Mouse (Mus musculus): ENCODE data around the gene Ankrd16.

The Ankrd16 gene

GRCm38 (mm10) chr2:11777091-11778068, at the start of gene Ankrd16, which contains the start of gene Fbh1:
Gene Ankrd16, plus strand, starts transcription at chr2:11777876.
Gene Fbh1, minus strand, starts transcription at chr2:11777582.
- DNase-seq, result peak; percentile 100

DNA sequence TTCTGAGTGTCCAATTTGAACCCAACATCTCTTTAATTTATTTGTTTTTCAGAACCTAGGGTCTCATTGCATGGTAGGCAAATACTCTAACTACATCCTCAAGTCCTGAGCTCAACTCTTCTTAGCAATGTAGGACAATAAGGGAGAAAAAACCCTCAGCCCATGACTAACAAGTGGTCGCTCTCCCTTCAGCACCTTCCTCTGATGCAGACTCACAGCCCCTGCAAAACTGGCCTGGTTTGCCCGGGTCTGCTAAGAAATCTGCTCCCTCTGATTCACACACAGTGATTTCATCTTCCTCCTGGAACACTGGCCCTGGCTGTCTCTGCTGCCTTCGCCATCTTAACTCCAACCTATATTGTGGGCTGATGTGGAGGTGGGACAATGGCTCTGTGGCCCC, 48.6 kb upstream of the Ankrd16 start:
- no peak for DNase-seq

GRCm38 (mm10) chr2:11732978-11733377, 44.7 kb upstream of the Ankrd16 start:
- no peak for DNase-seq

DNA sequence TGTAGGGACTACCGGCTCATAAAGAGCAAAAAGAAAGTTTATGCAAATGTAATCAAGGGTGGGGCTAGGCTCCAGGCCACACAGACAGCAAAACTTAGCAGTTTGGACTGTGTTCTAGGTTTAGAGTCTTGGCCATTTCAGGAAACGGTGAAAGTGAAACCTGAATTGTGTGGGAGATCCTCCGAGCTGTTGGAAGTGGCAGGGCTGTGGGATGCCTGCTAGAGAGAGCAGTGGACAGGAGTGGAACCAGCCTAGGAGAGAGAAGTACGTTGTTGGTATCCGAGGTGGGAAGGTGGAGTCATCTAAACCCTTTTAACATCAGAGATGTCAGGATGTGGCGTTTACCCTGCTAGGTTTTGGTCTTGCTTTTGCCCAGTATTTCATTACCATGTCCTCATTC, 41.8 kb upstream of the Ankrd16 start:
- no peak for DNase-seq

GRCm38 (mm10) chr2:11738794-11739193, 38.9 kb upstream of the Ankrd16 start:
- DNase-seq, result no peak

- no peak for DNase-seq
These were observed 38.1 kb upstream of the Ankrd16 start for GRCm38 (mm10) chr2:11739516-11740051.

DNA sequence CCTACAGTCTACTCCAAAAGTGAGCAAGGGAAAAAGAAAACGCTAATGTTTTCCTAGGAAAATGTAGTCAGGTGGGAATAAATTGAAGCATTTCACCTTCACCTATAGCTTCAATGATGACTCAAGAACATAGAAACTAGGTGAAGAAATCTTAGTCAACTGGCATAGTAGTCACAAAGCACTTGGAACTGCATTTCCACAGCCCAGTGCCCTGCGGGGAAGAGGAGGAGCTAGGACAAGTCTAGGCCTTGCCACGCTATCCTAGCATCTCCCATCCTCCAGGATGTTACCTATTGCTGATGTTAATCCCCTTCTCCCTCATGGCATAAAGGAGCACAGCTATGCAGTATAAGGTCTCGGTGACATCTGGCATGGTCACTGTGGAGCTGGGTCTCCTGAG, 15.1 kb upstream of the Ankrd16 start:
- no peak for DNase-seq

DNA sequence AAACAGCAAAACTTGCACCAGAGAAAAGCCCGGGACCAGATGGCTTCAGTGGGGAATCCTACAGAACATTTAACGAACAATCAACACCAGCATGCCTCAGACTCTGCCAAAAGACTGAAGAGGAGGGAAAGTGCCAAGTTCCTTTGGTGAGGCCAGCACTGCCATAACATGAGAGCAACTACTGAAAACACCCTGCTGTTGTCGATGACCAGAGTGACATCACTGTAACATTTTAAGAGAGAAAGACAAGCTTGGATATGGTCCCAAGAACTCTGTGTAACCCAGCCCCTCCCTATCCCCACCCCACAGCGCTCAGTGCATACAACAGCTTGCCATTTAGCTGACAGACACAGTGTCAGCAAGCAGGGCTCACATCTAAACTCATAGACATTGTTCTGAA, 12.0 kb upstream of the Ankrd16 start:
- no peak for DNase-seq

- no peak for DNase-seq
These were observed 11.1 kb upstream of the Ankrd16 start for GRCm38 (mm10) chr2:11766485-11767160.

DNA sequence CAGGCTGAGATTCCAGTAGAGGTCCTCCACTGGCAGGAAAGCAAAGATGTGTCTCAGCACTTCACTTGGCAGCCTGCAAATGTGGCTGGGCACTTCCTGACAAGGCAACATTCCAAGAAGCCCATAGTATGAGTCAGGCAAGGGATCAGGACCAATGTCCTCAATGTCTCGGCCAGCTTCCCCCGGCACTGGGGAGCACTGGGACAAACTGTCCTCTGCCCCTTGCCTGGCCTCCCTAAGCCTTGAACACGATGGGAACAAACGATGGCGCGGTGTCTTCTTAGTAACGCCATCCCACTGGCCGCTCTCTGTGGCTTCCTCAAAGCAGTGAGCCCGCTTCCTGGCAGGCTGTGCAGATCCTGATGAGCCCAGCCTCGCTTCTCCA, 10.5 kb upstream of the Ankrd16 start:
- DNase-seq, result no peak

DNA sequence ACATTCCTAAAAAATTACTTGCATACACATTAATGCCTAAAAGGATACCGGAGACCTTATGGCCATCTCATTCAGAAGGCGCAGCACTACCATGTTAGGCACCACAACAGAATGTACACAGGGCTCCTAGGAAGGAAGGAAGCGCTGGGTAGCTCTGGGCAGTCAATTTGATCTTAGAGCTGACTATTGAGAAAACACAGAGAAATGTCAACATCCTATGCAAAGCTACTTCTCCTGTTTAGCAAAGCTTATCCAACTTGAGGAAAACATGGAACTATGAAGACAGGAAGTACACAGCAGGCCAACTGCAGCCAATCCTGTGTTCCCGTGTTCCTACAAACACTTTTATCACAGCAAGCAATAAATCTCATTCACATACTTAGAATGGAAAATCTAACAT, 6.0 kb upstream of the Ankrd16 start:
- no peak for DNase-seq

DNA sequence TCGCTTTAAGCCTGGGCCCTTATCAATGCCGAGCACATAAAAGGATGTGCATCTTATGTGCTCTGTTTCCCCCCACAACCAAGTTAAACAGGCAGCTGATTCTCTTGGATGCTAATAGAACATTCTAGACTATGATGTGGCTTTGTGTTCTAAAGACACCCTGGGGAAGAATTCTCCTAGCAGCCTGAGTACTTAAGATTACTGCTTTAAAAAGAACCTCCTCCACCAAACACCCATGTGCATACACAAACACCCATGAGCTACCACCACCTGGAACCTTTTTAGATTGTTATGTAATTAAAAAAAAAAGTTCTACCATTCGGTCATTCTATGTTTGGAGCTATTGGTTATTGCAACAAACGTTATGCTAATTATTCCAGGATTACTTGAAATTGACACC, 5.3 kb upstream of the Ankrd16 start:
- no peak for DNase-seq

DNA sequence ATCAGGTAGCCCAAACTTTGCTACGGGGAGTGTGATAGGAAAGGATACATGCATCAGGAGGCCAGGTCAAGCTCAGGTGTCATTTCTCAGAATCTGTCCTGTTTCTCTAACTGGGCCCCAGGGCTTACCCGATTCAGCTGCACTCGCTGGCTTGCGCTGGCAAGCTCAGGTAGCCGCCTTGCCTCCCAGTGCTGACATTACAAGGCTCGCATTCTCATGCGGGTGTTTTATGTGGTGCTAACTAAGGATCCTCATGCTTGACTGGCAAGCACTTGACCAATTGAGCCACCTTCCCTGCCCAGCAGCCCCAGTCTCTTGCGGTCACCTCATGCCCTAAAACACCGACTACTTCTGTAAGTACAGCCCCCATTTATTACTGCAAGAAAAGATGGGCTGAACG, 3.2 kb upstream of the Ankrd16 start:
- peak; percentile 25 to 36 for DNase-seq

DNA sequence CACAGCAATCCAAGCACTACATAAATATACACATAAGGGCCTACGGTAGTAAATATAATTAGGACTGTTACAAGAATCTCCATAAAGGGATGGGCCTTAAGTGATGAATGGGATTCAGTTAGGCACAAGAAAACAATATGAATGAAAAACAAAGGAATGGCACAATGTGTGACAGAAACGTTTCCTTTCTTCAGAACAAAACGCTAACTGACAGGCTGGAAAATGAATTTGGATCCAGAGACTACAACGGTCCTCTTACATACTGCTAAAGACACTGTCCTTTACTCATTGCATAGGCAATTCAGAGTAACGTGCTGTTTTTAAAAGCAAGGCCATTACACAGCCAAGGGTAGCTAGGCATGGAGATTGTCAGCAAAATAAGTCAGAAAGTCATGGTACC, 2.6 kb upstream of the Ankrd16 start:
- no peak for DNase-seq

- DNase-seq, result no peak
These were observed 1.3 kb upstream of the Ankrd16 start for GRCm38 (mm10) chr2:11776415-11776814.

GRCm38 (mm10) chr2:11778087-11778823, 579 bp downstream of the Ankrd16 start:
- peak; percentile 90 to 94 for DNase-seq

DNA sequence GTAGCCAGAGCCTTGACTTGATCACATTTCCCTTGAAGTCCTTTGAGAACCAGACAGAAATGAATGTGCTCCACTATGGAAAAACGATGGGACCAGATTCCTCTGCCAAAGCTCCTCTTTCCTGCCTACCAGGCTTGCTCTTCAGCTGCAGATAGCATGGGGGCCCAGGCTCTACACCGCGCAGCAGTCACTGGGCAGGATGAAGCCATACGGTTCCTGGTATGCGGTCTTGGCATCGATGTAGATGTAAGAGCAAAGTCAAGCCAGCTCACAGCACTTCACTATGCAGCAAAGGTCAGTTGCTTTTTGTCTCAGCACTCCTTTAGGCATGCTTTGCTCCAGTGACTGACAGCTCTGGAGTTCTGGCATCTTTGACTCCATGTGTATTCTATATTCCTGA, 6.5 kb downstream of the Ankrd16 start:
- DNase-seq, result no peak

DNA sequence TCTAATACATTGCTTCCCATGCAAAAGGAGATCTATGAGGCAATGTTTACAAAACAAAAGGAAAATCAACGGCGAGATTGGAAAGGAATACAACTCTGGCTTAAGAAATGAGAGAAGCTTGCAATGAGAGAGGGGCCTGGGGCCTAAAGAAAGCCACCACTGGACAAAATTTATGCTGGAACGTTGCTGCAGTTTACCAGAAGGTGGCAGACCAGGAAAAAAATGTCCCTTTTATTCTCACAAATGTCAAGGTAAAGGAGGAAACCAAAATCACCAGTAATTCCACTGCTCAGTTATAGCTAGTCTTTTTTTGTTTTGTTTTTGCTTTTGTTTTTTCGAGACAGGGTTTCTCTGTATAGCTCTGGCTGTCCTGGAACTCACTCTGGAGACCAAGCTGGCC, 17.0 kb downstream of the Ankrd16 start:
- DNase-seq, result no peak

- no peak for DNase-seq
These were observed 20.3 kb downstream of the Ankrd16 start for GRCm38 (mm10) chr2:11797930-11798364.

DNA sequence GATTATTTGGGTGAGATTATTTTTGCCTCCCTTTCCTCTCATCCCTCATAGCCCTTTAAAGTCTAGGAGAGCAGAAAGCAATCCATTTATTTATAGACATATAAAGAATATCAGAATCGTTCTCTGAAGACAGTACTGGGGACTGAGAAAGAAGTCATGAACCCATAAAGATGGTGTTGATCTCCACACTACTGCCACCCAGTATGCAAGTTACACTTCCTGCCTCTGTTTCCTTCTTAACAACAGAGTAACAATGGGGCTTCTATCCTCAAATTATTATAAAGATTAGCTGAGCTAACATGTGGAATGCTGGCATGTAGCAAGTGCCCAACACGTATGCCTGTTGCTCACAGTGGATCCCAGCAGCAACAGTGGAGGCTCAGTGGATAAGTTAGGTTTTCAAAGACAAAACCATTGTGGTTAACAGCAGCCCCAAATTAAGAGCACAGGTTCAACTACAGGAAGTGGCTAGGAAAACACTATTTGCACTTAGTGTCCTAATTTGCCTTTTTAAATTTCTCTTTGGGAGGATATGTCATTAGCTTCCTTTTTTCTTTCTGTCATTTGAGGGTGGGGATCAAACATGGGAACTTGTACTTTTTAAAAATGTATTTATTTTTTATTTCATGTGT, 23.7 kb downstream of the Ankrd16 start:
- no peak for DNase-seq

All from kidney, postnatal 36 days (tissue).